Mouse (Mus musculus) liver, embryonic 14.5 days (tissue): ENCODE data around the gene Pcnx2.

Source experiments
- CTCF ChIP-seq: IDR thresholded peaks from 2 replicates; pipeline ENCODE4 v1.5.1; 2016; ENCODE audit warnings: antibody characterized with exemption, low read depth, control low read depth
- EP300 ChIP-seq: IDR thresholded peaks from 2 replicates; pipeline ENCODE4 v1.6.1; 2016; ENCODE audit warnings: antibody characterized with exemption, low read depth

- TF ChIP-seq CTCF (no peak), EP300 (no peak)
Measured at GRCm38 (mm10) chr8:125702868-125703473, 195.1 kb downstream of the Pcnx2 start.
